Mouse (Mus musculus): ENCODE results near the gene Riox1. TPM values are rescaled to one million over a fixed set of nuclear protein-coding genes. Genes with fewer than 3 reads are reported as not detected.

Gene Riox1
- polyA plus RNA-seq, 1 experiment from 2014 or later = 11.2 TPM

- H3K4me2 ChIP-seq = peak overlapping the region; percentile 93
- no peaks in the 10 kb centered on the region for H3K9me3 ChIP-seq
- peak overlapping the region; percentile 90 for H3K4me3 ChIP-seq
- no peak for ATAC-seq (ENCODE audit: low read depth)
- H3K4me1 ChIP-seq (replicated peaks) = peaks cover 43% of the 10 kb centered on the region
- peak overlapping the region; percentile 88 for H3K9ac ChIP-seq
- peak overlapping the region; percentile 88; the same call in 1 of the 2 replicates for H3K27ac ChIP-seq (replicated peaks)
- H3K36me3 ChIP-seq = peaks cover 25% of the 10 kb centered on the region
- H3K27me3 ChIP-seq = no peaks in the 10 kb centered on the region
- 71% methylated on average over 32 of the region's 32 CpGs for WGBS
Measured at GRCm38 (mm10) chr12:83951711-83952575, 1.5 kb downstream of the Riox1 start.

GRCm38 (mm10) chr12:83958278-83958677 is 7.9 kb downstream of the Riox1 start:
- no peaks in the 10 kb centered on the region for H3K27me3 ChIP-seq
- H3K9me3 ChIP-seq = no peaks in the 10 kb centered on the region
- no peak for ATAC-seq (ENCODE audit: low read depth)
- no peak overlapping the region for H3K9ac ChIP-seq
- no peak overlapping the region for H3K4me2 ChIP-seq
- WGBS = 92% methylated on average over 9 of the region's 9 CpGs
- no peak overlapping the region for H3K27ac ChIP-seq (replicated peaks)
- H3K4me3 ChIP-seq = no peak overlapping the region
- H3K36me3 ChIP-seq = peaks cover 24% of the 10 kb centered on the region
- peaks cover 14% of the 10 kb centered on the region for H3K4me1 ChIP-seq (replicated peaks)

- Histone ChIP-seq H3K27ac (replicated peaks) (no peak overlapping the region), H3K36me3 (no peaks in the 10 kb centered on the region), H3K27me3 (no peaks in the 10 kb centered on the region), H3K4me1 (replicated peaks) (no peaks in the 10 kb centered on the region), H3K9ac (no peak overlapping the region), H3K4me3 (no peak overlapping the region), H3K9me3 (no peaks in the 10 kb centered on the region), H3K4me2 (no peak overlapping the region)
- no peak for ATAC-seq (ENCODE audit: low read depth)
- WGBS = 88% methylated on average over 7 of the region's 7 CpGs
Measured at GRCm38 (mm10) chr12:83965235-83965634, 14.8 kb downstream of the Riox1 start.

- no peak overlapping the region for H3K27ac ChIP-seq (replicated peaks)
- no peaks in the 10 kb centered on the region for H3K4me1 ChIP-seq (replicated peaks)
- no peak overlapping the region for H3K4me2 ChIP-seq
- H3K9me3 ChIP-seq = no peaks in the 10 kb centered on the region
- H3K9ac ChIP-seq = no peak overlapping the region
- H3K4me3 ChIP-seq = no peak overlapping the region
- H3K36me3 ChIP-seq = no peaks in the 10 kb centered on the region
- H3K27me3 ChIP-seq = no peaks in the 10 kb centered on the region
- WGBS = 75% methylated on average over 2 of the region's 2 CpGs
- ATAC-seq (ENCODE audit: low read depth) = peak; percentile 63; the same call in 1 of the 2 replicates
Measured at GRCm38 (mm10) chr12:83972117-83972516, 21.7 kb downstream of the Riox1 start.

GRCm38 (mm10) chr12:83978862-83979261 is 28.5 kb downstream of the Riox1 start:
- Histone ChIP-seq H3K4me3 (no peak overlapping the region), H3K27ac (replicated peaks) (no peak overlapping the region), H3K36me3 (no peaks in the 10 kb centered on the region), H3K9me3 (no peaks in the 10 kb centered on the region), H3K27me3 (no peaks in the 10 kb centered on the region), H3K9ac (no peak overlapping the region), H3K4me1 (replicated peaks) (no peaks in the 10 kb centered on the region), H3K4me2 (no peak overlapping the region)
- WGBS = 90% methylated on average over 6 of the region's 6 CpGs
- no peak for ATAC-seq (ENCODE audit: low read depth)

GRCm38 (mm10) chr12:83981615-83982014 is 31.2 kb downstream of the Riox1 start:
- H3K4me2 ChIP-seq = no peak overlapping the region
- ATAC-seq (ENCODE audit: low read depth) = no peak
- no peak overlapping the region for H3K9ac ChIP-seq
- H3K4me3 ChIP-seq = no peak overlapping the region
- H3K9me3 ChIP-seq = no peaks in the 10 kb centered on the region
- 0 out of 2 replicates have a peak, but pooled peaks cover under 1% of the 10 kb centered on the region for H3K4me1 ChIP-seq (replicated peaks)
- H3K27me3 ChIP-seq = no peaks in the 10 kb centered on the region
- H3K36me3 ChIP-seq = no peaks in the 10 kb centered on the region
- WGBS = 90% methylated on average over 4 of the region's 4 CpGs
- H3K27ac ChIP-seq (replicated peaks) = no peak overlapping the region

- Histone ChIP-seq H3K27ac (replicated peaks) (no peak within 1 kb of the TSS), H3K9me3 (no peaks in the 10 kb centered on the region; the same call in 1 of the 2 replicates), H3K27me3 (no peaks in the 10 kb centered on the region), H3K4me3 (no peak within 1 kb of the TSS), H3K9ac (no peak within 1 kb of the TSS), H3K4me2 (no peak within 1 kb of the TSS), H3K36me3 (no peaks in the 10 kb centered on the region), H3K4me1 (replicated peaks) (peaks cover 19% of the 10 kb centered on the region)
- 80% methylated on average over 4 of the region's 4 CpGs for WGBS
- no peak for ATAC-seq (ENCODE audit: low read depth)
Measured at GRCm38 (mm10) chr12:83984752-83985151, 34.3 kb downstream of the Riox1 start, which contains the start of gene Heatr4. Gene Heatr4, minus strand, starts transcription at chr12:83984852.

GRCm38 (mm10) chr12:83987242-83987582 is 36.8 kb downstream of the Riox1 start:
- ATAC-seq (ENCODE audit: low read depth) = 0 out of 2 replicates have a peak, but pooled peaks have one; percentile 1
- Histone ChIP-seq H3K9ac (peak overlapping the region; percentile 81), H3K27ac (replicated peaks) (peak overlapping the region; percentile 93), H3K27me3 (no peaks in the 10 kb centered on the region), H3K4me2 (peak overlapping the region; percentile 63), H3K9me3 (no peaks in the 10 kb centered on the region; the same call in 1 of the 2 replicates), H3K36me3 (no peaks in the 10 kb centered on the region; the same call in 1 of the 2 replicates), H3K4me1 (replicated peaks) (peaks cover 19% of the 10 kb centered on the region), H3K4me3 (peak overlapping the region; percentile 64)
- 37% methylated on average over 8 of the region's 8 CpGs for WGBS

- Histone ChIP-seq H3K27ac (replicated peaks) (peak within 1 kb of the TSS; percentile 93), H3K9me3 (no peaks in the 10 kb centered on the region; the same call in 1 of the 2 replicates), H3K4me1 (replicated peaks) (peaks cover 19% of the 10 kb centered on the region), H3K36me3 (no peaks in the 10 kb centered on the region; the same call in 1 of the 2 replicates), H3K4me3 (peak within 1 kb of the TSS; percentile 64), H3K27me3 (no peaks in the 10 kb centered on the region), H3K4me2 (peak within 1 kb of the TSS; percentile 63), H3K9ac (peak within 1 kb of the TSS; percentile 81)
- WGBS = under 1% methylated on average over 75 of the region's 80 CpGs
- peak; percentile 95 for ATAC-seq (ENCODE audit: low read depth)
Measured at GRCm38 (mm10) chr12:83987583-83988441, 37.4 kb downstream of the Riox1 start, which contains the start of gene Acot2. Gene Acot2, plus strand, starts transcription at chr12:83987861.

- Histone ChIP-seq H3K27me3 (no peaks in the 10 kb centered on the region), H3K4me1 (replicated peaks) (peaks cover 19% of the 10 kb centered on the region), H3K9me3 (no peaks in the 10 kb centered on the region; the same call in 1 of the 2 replicates), H3K4me2 (peak overlapping the region; percentile 63), H3K9ac (peak overlapping the region; percentile 81), H3K4me3 (peak overlapping the region; percentile 64), H3K27ac (replicated peaks) (peak overlapping the region; percentile 93), H3K36me3 (no peaks in the 10 kb centered on the region; the same call in 1 of the 2 replicates)
- peak; percentile 33; the same call in 1 of the 2 replicates for ATAC-seq (ENCODE audit: low read depth)
- 64% methylated on average over 4 of the region's 4 CpGs for WGBS
Measured at GRCm38 (mm10) chr12:83988483-83988882, 38.1 kb downstream of the Riox1 start.

- H3K4me2 ChIP-seq = peak overlapping the region; percentile 63; the same call in 1 of the 2 replicates
- peaks cover 19% of the 10 kb centered on the region for H3K4me1 ChIP-seq (replicated peaks)
- no peak for ATAC-seq (ENCODE audit: low read depth)
- H3K4me3 ChIP-seq = no peak overlapping the region
- no peak overlapping the region for H3K9ac ChIP-seq
- no peaks in the 10 kb centered on the region; the same call in 1 of the 2 replicates for H3K9me3 ChIP-seq
- no peak overlapping the region for H3K27ac ChIP-seq (replicated peaks)
- WGBS = 93% methylated on average over 4 of the region's 4 CpGs
- no peaks in the 10 kb centered on the region for H3K27me3 ChIP-seq
- no peaks in the 10 kb centered on the region; the same call in 1 of the 2 replicates for H3K36me3 ChIP-seq
Measured at GRCm38 (mm10) chr12:83989378-83989777, 39.0 kb downstream of the Riox1 start.
